Mouse (Mus musculus): ENCODE results near the gene Cttn.

Gene Cttn

GRCm38 (mm10) chr7:144449637-144450570, 20.9 kb downstream of the Cttn start:
- in situ Hi-C loops (cut with MboI, MseI) = loop anchor here (5.0 kb wide), 1 partner anchor 662 kb away; no protein-coding TSS in a partner anchor

- in situ Hi-C loops (cut with MboI, MseI) = loop anchor here (5.0 kb wide), 1 partner anchor 664 kb away; no protein-coding TSS in a partner anchor
Measured at GRCm38 (mm10) chr7:144448186-144448585, 22.6 kb downstream of the Cttn start.

- in situ Hi-C loops (cut with MboI, MseI) = loop anchor here (5.0 kb wide), 1 partner anchor 665 kb away; no protein-coding TSS in a partner anchor
Measured at GRCm38 (mm10) chr7:144447146-144447545, 23.7 kb downstream of the Cttn start.

GRCm38 (mm10) chr7:144444788-144445187, 26.0 kb downstream of the Cttn start:
- in situ Hi-C loops (cut with MboI, MseI) = loop anchor here (5.0 kb wide), 1 partner anchor 668 kb away; no protein-coding TSS in a partner anchor

- in situ Hi-C loops (cut with MboI, MseI) = no loop called here
Measured at GRCm38 (mm10) chr7:144441976-144442375, 28.8 kb downstream of the Cttn start.

GRCm38 (mm10) chr7:144441466-144441865, 29.3 kb downstream of the Cttn start:
- in situ Hi-C loops (cut with MboI, MseI) = no loop called here

- in situ Hi-C loops (cut with MboI, MseI) = loop anchor here (10.0 kb wide), 1 partner anchor 604 kb away; no protein-coding TSS in a partner anchor
Measured at GRCm38 (mm10) chr7:144438811-144439210, 32.0 kb downstream of the Cttn start.

- in situ Hi-C loops (cut with MboI, MseI) = loop anchor here (10.0 kb wide), 1 partner anchor 598 kb away; no protein-coding TSS in a partner anchor
Measured at GRCm38 (mm10) chr7:144432920-144433319, 37.9 kb downstream of the Cttn start.

- in situ Hi-C loops (cut with MboI, MseI) = no loop called here
Measured at GRCm38 (mm10) chr7:144427460-144427859, 43.3 kb downstream of the Cttn start.

- in situ Hi-C loops (cut with MboI, MseI) = no loop called here
Measured at GRCm38 (mm10) chr7:144426594-144426993, 44.2 kb downstream of the Cttn start.

GRCm38 (mm10) chr7:144425953-144426352, 44.9 kb downstream of the Cttn start:
- in situ Hi-C loops (cut with MboI, MseI) = no loop called here

GRCm38 (mm10) chr7:144421478-144421877, 49.3 kb downstream of the Cttn start:
- in situ Hi-C loops (cut with MboI, MseI) = no loop called here

GRCm38 (mm10) chr7:144420552-144420951, 50.3 kb downstream of the Cttn start:
- in situ Hi-C loops (cut with MboI, MseI) = no loop called here

- in situ Hi-C loops (cut with MboI, MseI) = no loop called here
Measured at GRCm38 (mm10) chr7:144417644-144418343, 53.0 kb downstream of the Cttn start.

- in situ Hi-C loops (cut with MboI, MseI) = no loop called here
Measured at GRCm38 (mm10) chr7:144417234-144417633, 53.6 kb downstream of the Cttn start.

GRCm38 (mm10) chr7:144415795-144416194, 55.0 kb downstream of the Cttn start:
- in situ Hi-C loops (cut with MboI, MseI) = no loop called here

GRCm38 (mm10) chr7:144414632-144415031, 56.2 kb downstream of the Cttn start:
- in situ Hi-C loops (cut with MboI, MseI) = no loop called here

GRCm38 (mm10) chr7:144411967-144412906, 58.6 kb downstream of the Cttn start:
- in situ Hi-C loops (cut with MboI, MseI) = no loop called here

- in situ Hi-C loops (cut with MboI, MseI) = no loop called here
Measured at GRCm38 (mm10) chr7:144409682-144410081, 61.1 kb downstream of the Cttn start.

GRCm38 (mm10) chr7:144408464-144409000, 62.3 kb downstream of the Cttn start:
- in situ Hi-C loops (cut with MboI, MseI) = no loop called here

GRCm38 (mm10) chr7:144407675-144408074, 63.1 kb downstream of the Cttn start:
- in situ Hi-C loops (cut with MboI, MseI) = no loop called here
